Mouse (Mus musculus) 416B (cell line): Measurements from ENCODE around the gene Ccr1.
A peak's percentile ranks its signal among the peaks of the same experiment; 100 is the strongest.

ENCODE experiments used
- DNase-seq: peaks from one replicate; pipeline ENCODE4 v3.0.0; 2011; ENCODE audit warnings: low read depth

The Ccr1 gene

DNA sequence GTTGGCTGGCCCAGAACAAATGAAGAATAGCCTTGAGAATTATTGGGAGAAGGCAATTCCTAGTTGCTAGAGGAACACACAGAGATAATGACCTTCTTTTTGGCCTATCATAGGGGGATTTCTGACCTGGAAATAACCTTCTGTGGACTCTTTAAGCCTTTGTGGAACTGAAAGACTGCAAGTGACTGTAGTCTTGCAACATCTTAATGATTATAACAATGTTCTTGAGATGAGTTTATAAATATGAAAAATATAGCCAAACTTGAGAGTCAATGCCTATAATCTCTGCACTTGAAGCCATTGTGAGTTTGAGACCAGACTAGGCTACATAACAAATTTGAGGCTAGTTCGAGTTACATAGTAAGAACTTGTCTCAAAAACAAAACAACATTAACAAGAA, 11.6 kb downstream of the Ccr1 start:
- DNase-seq = no peak

DNA sequence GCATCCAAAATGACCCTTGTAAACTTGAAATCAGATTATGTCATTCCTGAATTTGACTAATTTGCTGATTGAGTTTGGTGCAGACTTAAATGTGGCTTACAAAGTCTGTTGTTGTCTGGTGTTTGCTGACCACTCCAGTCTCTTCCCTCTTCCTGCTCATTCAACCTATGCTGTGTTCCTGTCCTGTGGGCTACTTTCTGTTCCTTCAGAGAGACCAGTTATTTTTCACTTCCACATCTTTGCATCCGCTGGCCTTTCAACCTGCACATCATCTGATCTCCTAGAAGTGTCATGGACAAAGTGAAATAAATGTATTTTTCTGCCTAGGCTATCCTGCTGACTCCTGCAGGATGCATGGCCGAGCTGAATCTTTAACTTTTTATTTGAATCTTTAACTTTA, 14.9 kb downstream of the Ccr1 start:
- DNase-seq = no peak

DNA sequence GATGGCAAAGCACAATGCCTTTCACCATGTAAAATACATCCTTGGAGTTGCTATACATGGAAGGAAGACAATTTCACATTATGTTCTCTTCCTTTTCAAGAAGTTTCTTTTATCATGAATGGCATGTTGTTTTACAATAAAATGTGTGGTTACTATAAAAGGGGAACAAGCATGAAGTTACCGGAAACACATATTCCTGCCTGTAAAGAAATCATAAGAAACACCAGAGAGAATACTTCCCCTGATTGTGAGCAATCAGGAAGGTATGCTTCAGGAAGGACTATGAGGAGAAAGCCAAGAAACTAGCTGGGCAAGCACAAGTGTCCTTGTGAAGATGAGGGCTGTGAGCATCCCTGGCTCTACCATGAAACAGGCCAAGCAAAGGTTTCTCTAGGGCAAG, 17.3 kb downstream of the Ccr1 start:
- DNase-seq = peak; percentile 83

DNA sequence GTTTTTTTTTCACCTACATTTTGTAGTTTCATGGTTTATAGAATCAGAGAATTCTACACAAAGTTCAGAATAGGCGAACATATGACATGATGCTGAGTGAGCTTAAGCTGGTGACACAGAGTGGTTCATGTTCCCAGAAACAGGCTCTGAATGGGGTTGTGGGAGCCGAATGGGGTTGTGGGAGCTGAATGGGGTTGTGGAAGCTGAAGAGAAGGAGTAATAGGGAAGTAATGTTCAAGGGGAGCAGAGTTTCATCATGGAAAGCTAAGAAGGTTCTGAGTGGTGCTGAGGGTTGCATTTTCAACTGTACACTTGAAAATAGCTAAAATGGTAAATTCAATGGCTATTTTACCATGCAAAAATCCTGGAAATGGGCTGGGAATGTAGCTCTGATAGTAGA, 19.1 kb downstream of the Ccr1 start:
- no peak for DNase-seq

DNA sequence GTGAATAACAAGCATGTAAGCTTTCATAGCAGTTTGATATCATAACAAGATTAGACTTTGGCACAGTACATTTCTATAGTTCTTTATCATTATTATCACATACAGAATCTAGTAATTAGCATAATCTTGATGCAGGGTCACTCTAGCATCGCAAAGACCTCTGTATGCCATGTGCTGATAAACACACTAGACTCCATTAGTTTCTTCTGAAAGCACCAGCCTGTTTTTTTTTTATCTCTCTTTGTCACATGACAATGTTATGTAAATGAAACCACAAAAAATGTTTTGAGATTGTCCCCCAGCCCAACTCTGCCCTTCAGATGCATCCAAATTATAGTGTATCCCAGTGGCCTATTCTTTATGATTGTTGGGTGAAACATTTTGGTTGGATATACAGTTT, 20.7 kb downstream of the Ccr1 start:
- no peak for DNase-seq

DNA sequence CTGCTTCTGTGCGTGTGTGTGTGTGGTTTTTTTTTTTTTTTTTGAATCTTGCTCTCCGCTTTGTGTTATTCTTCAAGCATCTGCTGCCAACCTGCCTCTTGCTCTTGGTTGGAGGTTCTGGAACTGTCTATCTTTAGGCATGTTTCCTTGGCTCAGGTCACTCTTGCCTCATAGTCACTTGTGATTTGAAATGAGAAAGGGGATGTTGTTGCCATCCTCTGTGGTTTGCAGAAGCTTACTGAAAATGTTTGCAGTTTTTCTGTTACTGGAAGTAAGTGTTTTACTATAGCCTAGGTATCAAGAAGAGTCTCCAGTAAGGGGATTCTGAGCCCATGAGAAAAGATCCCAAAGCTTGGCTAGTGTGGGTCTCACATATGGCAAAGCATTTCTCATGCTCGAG, 26.5 kb downstream of the Ccr1 start:
- peak; percentile 79 for DNase-seq

DNA sequence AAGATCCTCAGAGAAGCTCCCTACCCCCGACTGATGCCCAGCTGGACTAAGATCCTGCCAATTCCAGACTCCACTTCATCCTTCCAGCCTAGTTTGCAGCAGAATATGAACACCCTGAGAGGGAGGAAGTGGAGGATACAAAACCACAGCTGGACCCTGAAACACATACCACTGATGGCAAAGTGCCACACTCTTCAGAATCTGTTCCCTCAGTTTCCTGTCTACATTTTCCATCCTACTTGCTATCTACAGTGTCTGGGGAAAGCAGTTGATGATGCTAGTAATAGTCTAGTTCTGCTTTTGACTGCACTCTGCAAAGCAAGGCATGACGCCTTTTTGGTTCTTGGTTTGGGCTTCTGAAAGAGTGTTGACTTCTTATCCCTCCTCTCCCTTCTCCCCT, 27.2 kb downstream of the Ccr1 start:
- DNase-seq = peak; percentile 98

DNA sequence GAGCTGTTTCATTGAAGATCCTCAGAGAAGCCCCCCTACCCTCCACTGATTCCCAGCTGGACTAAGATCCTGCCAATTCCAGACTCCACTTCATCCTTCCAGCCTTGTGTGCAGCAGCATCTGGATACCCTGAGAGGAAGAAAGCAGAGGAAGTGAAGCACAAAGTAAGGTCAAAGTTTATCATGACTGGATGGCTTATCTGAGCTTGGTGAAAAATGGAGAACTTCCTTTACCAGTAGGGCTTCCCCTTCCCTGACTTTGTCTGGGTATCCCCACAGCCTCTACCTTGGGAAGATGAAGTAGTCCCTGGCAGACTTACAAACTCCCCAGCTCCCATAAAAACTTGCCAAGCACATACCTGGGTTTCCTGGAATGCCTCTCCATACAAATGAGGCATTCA, 27.9 kb downstream of the Ccr1 start:
- peak; percentile 59 for DNase-seq

DNA sequence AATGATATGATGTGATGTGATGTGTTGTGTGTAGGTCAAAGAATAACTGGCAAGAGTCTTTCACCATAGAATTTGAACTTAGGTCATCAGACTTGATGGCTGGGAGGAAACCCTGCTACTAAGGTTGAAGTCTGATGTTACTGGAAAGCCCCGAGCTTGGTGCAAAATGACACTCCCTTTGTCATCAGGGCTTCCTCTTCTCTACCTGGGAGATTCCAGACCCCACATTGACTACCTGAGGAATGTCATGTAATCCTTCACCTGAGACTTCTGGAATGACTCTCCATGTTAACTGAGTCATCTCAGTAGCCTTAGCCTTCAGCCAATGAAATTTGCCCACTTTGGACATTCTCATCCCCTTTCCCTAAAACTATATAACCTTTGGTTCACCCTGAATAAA, 28.3 kb downstream of the Ccr1 start:
- no peak for DNase-seq

DNA sequence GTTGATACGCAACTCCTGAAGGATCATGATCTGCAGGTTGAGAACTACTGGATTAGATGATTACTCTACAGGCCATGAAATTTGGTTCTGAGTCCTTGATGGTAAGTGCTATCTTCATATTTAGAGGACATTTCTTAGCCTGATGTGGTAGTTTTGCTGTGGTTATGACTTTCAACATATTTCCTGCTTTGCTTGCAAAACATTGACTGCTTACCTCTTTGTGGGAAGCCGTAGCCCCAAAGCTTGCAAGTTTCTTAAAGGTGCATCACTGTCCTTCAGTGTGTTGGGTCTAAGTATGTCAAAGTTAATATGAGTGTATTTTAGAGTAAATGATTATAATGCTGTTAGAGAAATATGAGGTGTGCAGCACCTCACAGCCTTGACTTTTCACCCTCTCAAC, 30.5 kb downstream of the Ccr1 start:
- peak; percentile 94 for DNase-seq

DNA sequence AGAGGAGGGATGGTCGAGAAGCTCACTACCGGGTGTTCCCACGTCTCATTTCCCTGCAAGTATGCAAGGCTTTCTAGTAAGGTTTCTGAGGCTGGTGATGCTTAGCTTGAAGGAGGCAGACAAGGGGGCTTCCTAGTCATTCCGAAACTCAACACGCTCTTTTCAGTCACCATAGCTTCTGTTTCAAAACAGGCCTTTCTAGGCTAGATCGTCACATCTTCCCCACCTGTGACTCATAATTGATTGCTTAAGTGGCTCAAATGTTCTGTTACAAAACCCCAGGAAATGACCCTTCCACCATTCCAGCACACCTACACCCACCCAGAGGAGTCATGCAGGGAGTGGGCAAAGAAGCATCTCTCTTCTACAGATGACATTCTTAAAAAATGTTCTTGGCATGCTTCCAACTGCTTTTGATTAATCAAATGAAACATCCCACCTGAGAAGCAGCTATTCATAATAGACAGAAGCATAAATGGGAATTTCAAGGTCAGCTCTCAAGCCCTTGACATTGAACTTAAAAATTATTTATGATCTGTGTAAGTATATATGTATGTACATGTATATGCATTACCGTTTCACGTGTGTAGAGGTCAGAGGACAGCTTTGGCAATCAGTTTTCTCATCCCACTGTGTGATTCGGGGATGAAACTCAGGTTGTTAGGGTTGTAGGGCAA, 31.8 kb downstream of the Ccr1 start:
- DNase-seq = peak; percentile 99

DNA sequence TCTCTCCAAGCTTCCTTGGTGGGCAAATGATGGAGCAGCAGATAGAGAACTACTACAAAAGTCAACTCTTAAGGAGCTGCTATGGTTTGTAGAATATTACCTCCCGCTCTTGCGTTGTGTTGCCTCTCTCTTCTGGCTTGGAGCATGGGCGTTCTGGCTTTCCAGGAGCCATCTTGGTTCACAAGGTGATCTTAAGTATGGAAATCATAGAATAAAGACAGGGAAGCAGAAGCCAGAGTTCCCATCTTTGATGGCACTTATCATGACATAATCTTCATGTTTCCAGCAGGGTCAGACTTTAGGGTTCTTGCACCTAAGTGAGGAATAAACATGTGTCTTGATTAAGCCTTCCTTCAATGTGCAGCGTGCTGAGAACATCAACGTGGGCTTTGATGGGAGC, 32.7 kb downstream of the Ccr1 start:
- no peak for DNase-seq

DNA sequence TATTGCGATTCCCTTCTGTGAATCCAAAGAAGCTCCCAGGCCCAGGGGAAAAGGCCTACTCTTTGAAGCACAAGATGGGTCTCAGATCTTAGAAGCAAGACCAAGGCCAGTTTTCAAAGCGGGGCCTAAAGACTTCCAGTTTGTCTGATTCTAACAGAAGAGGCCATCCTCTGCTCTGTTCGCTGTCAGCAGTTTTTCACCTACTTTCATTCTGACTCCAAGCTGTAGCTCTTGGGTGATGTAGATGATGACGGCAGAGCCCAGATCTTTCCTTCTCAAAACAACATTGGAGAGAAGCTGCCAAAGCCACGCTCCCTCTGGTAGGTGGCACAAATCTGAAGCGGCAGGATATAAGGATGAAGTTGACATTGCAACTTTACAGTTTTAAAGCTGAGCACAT, 33.1 kb downstream of the Ccr1 start:
- DNase-seq = no peak

DNA sequence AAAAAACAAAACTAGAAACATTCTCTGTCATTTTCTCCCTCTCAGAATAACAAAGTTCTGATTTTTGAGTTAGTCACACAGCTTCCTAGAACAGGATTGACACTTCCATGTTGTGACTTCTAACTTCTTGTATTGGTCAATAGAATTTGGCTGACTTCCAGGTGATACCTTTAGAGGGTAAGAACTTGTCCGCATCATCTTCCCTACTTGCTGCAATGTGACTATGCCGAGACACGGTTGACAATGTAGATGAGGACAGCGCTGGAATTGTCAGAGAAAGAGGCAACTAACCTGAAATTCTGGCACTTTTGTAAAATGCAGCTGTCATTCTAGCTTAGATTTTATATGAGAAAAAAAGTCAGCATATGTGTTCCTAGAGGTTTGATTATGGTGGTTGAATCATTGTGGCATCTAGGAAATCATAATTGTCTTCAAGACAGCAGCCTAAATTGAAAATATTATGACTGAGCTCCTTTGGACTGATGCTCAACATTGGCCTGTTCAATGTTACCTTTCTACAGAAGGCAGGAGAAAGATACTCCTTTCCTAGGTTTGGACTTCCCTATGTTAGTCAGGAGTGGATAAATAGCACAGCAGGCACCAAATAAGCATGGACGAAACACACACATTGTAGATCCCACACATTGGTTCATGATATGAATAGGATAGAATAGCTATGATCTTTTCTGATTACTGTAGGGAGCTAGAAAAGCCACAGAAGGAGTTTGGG, 34.6 kb downstream of the Ccr1 start:
- DNase-seq = peak; percentile 45

DNA sequence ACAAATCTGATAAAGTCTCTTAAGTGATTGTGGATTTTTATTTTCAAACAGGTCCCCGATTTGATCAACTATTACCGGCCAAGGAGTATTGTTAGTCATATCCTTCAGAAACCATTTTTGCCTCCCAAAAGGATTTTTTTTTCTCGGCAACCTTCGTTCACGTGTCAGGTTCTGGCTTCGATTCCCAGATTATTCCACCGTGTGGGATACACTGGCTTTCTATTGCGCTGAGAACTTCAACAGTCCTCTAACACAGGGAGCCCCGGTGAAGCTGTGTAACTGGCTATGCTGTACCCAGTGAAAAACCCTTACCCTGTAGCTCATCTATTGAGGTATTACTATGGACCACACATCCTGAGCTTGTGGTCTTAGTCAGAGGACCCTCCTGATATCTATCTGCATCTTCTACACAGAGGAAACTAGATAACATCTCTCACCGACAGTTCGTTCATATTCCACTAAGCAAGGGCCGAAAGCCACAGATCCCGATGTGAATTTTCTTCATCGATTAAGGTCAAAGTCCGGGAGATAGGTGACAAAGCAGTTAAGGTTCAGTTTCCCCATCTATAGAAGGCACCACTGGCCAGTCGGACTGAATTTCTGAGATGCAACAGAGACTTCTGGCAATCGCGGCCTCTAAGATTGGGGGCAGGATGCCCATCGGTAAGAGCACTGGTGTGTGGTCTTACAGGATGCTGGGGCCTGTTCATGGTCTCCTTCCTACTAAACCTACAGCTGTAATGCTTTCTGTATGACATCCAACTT, 35.4 kb downstream of the Ccr1 start:
- peak; percentile 65 for DNase-seq

DNA sequence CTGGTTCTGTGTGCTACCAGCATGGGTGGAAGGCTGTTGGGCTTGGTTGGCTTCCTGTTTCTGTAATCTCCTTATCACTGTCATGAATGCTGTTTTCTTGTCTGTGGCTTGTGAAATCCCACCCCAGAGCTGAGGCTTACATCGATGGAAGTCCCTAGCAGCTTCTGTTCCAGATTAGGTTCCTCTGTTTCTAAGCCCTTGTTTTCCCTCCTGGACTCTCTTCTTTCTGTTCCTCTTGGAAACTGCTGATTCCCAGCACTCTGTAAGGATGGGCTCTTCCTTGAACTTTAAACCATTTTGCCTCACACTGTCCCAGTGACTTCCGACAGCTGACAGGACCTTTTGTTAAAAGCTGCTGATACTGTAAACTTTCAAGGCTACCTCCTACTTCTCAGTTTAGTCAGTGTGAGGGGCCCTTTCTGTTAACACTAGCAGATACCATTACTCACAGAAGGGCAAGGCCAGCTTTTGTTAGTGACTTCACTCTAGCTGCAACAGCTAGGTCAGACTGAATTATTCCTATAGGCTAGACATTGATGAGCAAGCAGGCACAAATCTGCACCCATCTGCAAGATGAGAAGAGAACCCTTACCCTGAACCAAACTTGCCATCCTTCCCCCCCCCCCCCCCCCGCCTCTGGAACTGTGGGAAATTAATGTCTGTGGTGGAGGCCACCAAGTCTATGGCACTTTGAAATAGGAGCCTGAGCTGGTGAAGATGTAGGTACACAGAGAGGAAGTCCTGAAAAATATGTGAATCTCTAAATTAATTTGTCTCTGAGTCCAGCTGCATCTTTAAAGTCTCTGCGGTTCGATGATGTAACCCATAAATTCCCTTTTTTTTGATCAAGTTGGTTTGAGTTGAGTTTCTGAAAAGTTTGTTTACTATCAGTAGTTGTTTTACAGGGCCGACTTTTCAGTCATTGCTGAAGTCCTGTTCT, 36.5 kb downstream of the Ccr1 start:
- DNase-seq = peak; percentile 99

DNA sequence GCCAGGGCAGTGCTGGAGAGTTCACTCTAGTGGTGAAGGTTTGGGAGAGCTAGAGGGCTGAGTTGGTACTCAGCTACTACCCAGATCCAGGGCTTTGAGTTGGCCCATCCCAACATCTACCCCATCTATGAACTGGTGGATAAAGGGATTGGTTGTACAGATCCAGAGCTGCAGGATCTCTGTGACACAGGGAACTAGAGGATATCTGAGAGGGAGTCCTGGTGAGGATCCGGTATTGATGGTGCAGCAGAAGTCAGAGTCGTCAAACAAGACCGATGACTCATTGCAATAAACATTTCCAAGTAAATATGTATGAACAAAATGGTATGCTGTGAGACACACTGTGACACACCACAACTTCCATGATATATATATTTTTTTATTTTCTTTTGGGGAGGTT, 37.6 kb downstream of the Ccr1 start:
- peak; percentile 81 for DNase-seq

DNA sequence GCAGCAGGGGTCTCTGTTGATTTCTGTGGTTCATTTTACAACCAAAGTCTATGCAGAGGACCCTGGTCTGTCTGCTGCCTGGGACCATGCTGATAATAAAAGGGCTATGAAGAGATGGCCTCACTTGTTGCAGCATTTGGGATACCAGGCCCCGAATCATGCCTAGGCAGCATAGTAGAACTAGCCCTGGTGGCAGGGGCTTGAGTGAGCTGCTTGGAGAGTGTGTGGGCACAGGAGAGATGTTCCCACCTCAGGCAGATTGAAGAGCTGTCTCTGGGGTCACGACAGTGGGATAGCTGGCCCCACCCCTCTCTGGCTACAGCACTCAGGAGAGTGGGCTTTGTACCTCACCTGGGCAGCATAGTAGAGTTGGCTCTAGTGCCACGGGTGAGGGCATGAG, 38.0 kb downstream of the Ccr1 start:
- peak; percentile 21 for DNase-seq

DNA sequence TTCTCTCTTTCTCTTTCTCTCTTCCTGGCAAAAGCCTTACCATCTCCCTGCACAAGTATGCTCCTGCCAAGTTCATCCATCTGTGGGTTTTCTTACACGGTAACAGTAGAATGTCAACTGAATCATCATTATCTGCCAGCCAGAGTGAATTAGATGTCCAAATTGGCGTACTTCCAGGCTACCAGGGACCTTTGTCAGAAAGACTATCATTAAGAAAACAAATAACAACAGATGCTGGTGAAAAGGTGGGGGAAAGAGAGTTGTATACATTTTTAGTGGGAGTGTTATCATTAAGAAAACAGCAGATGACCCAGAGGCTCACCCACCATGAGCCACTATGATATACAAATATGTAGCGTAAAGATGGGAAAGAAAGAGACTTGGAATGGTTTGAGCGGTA, 38.6 kb downstream of the Ccr1 start:
- peak; percentile 58 for DNase-seq

DNA sequence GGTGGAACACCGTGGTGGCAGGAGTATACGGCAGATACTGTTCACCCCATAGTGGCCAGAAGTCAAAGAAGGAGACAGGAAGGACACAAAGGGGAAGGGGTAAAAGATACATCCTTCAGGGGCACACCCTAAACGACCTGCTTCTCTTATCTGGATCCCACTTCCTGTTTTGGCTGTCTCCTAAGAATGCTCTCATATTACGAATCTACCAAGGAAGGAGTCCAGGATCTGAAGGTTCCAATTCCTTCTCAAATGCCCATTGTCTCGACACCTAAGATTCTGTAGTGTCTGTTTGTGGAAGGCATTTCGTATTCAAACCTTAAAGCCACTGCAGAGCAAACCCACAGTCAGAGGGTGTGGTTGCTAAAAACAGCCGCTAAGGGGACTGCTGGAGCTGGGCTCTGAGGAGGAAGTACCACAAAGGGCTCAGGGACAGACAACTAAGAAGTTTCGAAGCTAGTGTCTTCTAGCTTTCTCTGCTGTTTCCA, 39.7 kb downstream of the Ccr1 start:
- peak; percentile 99 for DNase-seq

DNA sequence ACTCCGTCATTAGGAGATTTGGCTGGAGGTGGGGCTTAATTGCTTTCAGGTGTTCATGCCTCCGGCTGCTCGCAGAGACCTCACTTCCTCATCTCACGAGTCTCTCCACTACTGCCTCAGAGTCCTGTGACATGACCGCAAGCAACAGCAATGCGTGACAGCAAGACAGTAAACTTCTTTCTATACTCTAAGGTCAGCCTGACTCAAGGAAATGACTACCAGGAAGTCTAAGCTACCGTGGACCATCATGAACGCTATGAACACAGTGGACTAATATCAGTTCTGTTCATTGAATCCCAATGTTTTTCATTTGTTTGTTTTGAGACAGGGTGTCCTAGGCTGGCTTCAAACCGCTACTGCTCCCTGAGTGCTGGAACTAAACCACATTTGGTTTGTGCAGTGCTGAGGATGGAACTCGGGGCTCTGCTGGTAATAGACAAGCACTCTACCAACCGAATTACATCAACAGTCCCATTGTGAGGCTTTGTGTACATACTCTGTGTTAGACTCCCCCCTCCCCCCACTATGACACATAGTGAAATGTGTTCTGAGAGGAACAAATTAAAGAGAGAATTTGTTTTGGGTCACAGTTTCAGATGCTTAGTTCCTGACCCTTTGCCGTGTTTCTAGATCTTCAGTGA, 40.3 kb downstream of the Ccr1 start:
- peak; percentile 93 for DNase-seq
